Mouse (Mus musculus): ENCODE results near the gene Rbm8a. TPM values are rescaled to one million over a fixed set of nuclear protein-coding genes. Genes with fewer than 3 reads are reported as not detected.

Gene Rbm8a
- polyA plus RNA-seq (2016; fragmentation: Nextera tagmentation; extraction: Ambion mirVana) = 167 and 172 TPM in 2 replicates

- Histone ChIP-seq H3K4me1 (peaks cover 18% of the 10 kb centered on the region), H3K4me3 (peak within 1 kb of the TSS; percentile 70), H3K4me2 (replicated peaks) (peak within 1 kb of the TSS; percentile 73), H3K9ac (peak within 1 kb of the TSS; percentile 74), H3K27ac (peak within 1 kb of the TSS; percentile 77), H3K27me3 (no peaks in the 10 kb centered on the region), H3K9me3 (no peaks in the 10 kb centered on the region), H3K36me3 (peaks cover 21% of the 10 kb centered on the region)
- under 1% methylated on average over 48 of the region's 48 CpGs for WGBS
- ATAC-seq (ENCODE audit: insufficient number of reproducible peaks, insufficient read depth, low FRiP score, low TSS enrichment) = peak; percentile 92
Measured at GRCm38 (mm10) chr3:96629729-96630600, at the start of gene Rbm8a. TSS of gene Rbm8a (plus strand) at chr3:96629933.

- no peak overlapping the region for H3K4me3 ChIP-seq
- H3K4me1 ChIP-seq = peaks cover 16% of the 10 kb centered on the region
- H3K27me3 ChIP-seq = no peaks in the 10 kb centered on the region
- H3K36me3 ChIP-seq = no peaks in the 10 kb centered on the region
- no peak overlapping the region for H3K27ac ChIP-seq
- peak overlapping the region; percentile 49 for H3K4me2 ChIP-seq (replicated peaks)
- no peak for ATAC-seq (ENCODE audit: insufficient number of reproducible peaks, insufficient read depth, low FRiP score, low TSS enrichment)
- no peak overlapping the region for H3K9ac ChIP-seq
- no peaks in the 10 kb centered on the region for H3K9me3 ChIP-seq
- 52% methylated on average over 6 of the region's 6 CpGs for WGBS
Measured at GRCm38 (mm10) chr3:96581141-96581540, 48.6 kb upstream of the Rbm8a start.

DNA sequence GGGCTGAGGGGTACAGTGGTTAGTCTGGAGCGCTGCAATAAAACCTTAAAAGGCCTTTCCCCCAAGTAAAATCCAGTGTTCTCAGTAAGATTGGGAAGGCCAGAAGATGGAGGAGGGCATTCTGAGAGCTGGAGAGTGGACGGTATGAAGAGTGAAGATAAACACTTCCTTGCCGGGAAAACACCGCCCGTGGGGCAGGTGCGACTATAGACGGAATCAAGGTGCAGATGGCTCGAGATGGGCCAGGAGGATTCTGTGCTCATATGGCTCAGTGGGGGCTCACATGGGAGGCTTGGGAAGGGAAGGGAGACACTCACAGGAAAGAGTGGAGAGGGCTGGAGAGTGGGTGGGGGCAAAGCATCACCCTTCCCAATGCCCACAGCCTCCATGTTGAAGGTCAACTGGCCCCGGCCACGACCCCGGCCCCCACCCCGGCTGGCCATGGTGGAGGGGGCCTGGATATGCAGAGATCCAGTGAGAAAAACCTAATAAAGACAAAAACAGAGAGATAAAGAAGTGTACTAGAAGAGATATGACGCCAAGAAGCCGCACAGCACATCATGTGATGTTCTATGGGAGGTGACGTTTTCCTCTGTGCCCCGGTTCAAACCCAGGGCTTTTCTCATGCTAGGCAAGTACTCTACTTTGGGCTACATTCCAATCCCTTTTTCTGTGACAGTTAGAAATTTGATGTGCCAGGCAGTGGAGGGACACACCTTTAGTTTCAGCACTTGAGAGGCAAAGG, 47.8 kb upstream of the Rbm8a start:
- H3K9ac ChIP-seq = no peak overlapping the region
- no peaks in the 10 kb centered on the region for H3K36me3 ChIP-seq
- H3K27me3 ChIP-seq = no peaks in the 10 kb centered on the region
- no peak overlapping the region for H3K4me2 ChIP-seq (replicated peaks)
- WGBS = 82% methylated on average over 16 of the region's 16 CpGs
- no peaks in the 10 kb centered on the region for H3K9me3 ChIP-seq
- ATAC-seq (ENCODE audit: insufficient number of reproducible peaks, insufficient read depth, low FRiP score, low TSS enrichment) = no peak
- no peak overlapping the region for H3K4me3 ChIP-seq
- peaks cover 9% of the 10 kb centered on the region for H3K4me1 ChIP-seq
- no peak overlapping the region for H3K27ac ChIP-seq

- 90% methylated on average over 5 of the region's 5 CpGs for WGBS
- ATAC-seq (ENCODE audit: insufficient number of reproducible peaks, insufficient read depth, low FRiP score, low TSS enrichment) = no peak
- Histone ChIP-seq H3K4me3 (no peak overlapping the region), H3K27me3 (no peaks in the 10 kb centered on the region), H3K4me1 (peaks cover 4% of the 10 kb centered on the region; the same call in 1 of the 2 replicates), H3K9me3 (no peaks in the 10 kb centered on the region), H3K36me3 (no peaks in the 10 kb centered on the region), H3K9ac (no peak overlapping the region), H3K4me2 (replicated peaks) (no peak overlapping the region), H3K27ac (no peak overlapping the region)
Measured at GRCm38 (mm10) chr3:96583386-96583785, 46.3 kb upstream of the Rbm8a start.

DNA sequence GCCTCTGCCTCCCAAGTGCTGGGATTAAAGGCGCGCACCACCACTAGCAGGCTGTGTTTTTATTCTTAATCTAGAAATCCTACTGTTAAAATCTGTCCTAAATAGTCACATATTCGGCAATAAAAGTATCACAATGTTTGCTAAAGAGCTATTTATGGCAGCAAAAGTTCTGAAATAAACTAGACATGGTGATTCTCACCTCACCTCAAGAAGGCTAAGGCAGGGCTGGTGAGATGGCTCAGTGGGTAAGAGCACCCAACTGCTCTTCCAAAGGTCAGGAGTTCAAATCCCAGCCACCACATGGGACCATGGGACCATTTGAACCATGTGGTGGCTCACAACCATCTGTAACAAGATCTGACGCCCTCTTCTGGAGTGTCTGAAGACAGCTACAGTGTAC, 39.1 kb upstream of the Rbm8a start:
- no peaks in the 10 kb centered on the region for H3K9me3 ChIP-seq
- H3K27me3 ChIP-seq = peaks cover 9% of the 10 kb centered on the region
- no peak overlapping the region for H3K27ac ChIP-seq
- H3K4me3 ChIP-seq = no peak overlapping the region
- WGBS = 82% methylated on average over 4 of the region's 4 CpGs
- H3K36me3 ChIP-seq = no peaks in the 10 kb centered on the region
- no peak overlapping the region for H3K9ac ChIP-seq
- no peak for ATAC-seq (ENCODE audit: insufficient number of reproducible peaks, insufficient read depth, low FRiP score, low TSS enrichment)
- peaks cover 12% of the 10 kb centered on the region for H3K4me1 ChIP-seq
- H3K4me2 ChIP-seq (replicated peaks) = no peak overlapping the region

DNA sequence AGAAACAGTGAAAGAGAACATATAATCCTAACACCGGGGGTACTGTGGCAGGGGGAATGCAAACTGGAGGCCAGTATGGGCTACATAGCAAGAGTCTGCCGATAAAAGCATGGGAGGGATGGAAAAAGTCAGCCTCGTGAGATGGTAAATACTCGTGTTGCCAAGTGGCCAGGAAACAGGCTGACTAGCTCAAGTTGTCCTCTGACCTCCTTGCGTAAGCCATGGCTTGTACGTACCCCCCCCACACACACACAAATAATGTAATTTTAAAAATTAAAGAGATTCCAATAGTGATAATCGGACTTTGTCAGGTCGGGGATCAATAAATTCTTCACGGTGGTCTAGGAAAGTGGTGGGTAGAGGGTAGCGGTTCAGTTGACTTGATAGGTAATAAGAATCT, 36.4 kb upstream of the Rbm8a start:
- peak overlapping the region; percentile 70; the same call in 1 of the 2 replicates for H3K27ac ChIP-seq
- no peaks in the 10 kb centered on the region for H3K9me3 ChIP-seq
- no peak for ATAC-seq (ENCODE audit: insufficient number of reproducible peaks, insufficient read depth, low FRiP score, low TSS enrichment)
- H3K27me3 ChIP-seq = peaks cover 12% of the 10 kb centered on the region
- H3K4me1 ChIP-seq = peaks cover 34% of the 10 kb centered on the region
- H3K4me3 ChIP-seq = peak overlapping the region; percentile 56
- H3K4me2 ChIP-seq (replicated peaks) = peak overlapping the region; percentile 72
- no peaks in the 10 kb centered on the region for H3K36me3 ChIP-seq
- peak overlapping the region; percentile 61 for H3K9ac ChIP-seq
- under 1% methylated on average over 10 of the region's 10 CpGs for WGBS

DNA sequence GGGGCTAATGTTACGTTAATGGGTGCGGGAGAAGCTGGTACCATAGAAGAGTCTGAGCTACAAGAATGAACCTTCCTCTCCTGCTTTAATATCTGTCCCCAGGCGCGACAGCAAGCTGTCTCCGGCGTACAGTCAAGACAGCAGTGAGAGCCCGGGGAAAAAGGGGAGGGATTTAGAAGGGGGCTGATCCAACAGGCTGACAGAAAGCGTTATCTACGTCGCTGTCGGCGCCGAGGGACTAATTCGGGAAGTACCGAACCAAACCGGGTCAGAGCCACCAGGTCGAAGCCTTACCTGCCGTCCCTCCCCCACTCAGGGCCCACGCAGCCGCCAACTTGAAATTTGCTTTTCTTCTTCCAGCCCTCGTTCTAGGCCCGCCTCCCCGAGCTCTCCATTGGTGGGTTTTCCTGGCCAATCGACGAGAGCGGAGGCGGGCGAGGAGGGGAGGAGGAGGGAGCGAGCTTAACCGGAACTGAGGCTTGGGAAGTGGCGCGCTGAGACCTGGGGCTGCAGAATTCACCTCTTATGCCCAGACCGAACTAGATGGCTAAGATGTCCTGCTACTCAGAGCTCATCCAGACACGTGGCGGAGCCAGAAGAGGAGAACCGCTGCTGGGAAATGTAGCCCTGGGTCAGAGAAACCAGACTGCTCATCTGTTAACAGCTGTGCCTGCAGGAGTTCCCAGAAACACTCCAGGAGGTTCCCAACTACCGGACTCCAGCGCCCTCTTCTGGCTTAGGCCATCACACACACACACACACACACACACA, 35.8 kb upstream of the Rbm8a start, which contains the start of gene Polr3gl:
Polr3gl (minus strand) TSS at position 392 of the 771 bp plus-strand sequence.
- H3K27me3 ChIP-seq = peaks cover 12% of the 10 kb centered on the region
- ATAC-seq (ENCODE audit: insufficient number of reproducible peaks, insufficient read depth, low FRiP score, low TSS enrichment) = peak; percentile 78
- H3K4me2 ChIP-seq (replicated peaks) = peak within 1 kb of the TSS; percentile 72
- under 1% methylated on average over 37 of the region's 38 CpGs for WGBS
- H3K4me3 ChIP-seq = peak within 1 kb of the TSS; percentile 56
- peak within 1 kb of the TSS; percentile 70 for H3K27ac ChIP-seq
- no peaks in the 10 kb centered on the region for H3K9me3 ChIP-seq
- peak within 1 kb of the TSS; percentile 61 for H3K9ac ChIP-seq
- peaks cover 38% of the 10 kb centered on the region for H3K4me1 ChIP-seq
- H3K36me3 ChIP-seq = no peaks in the 10 kb centered on the region

GRCm38 (mm10) chr3:96594851-96595250, 34.9 kb upstream of the Rbm8a start:
- Histone ChIP-seq H3K4me3 (no peak overlapping the region), H3K27me3 (peaks cover 17% of the 10 kb centered on the region), H3K27ac (no peak overlapping the region), H3K4me1 (peaks cover 40% of the 10 kb centered on the region), H3K9ac (no peak overlapping the region), H3K9me3 (no peaks in the 10 kb centered on the region), H3K36me3 (no peaks in the 10 kb centered on the region), H3K4me2 (replicated peaks) (no peak overlapping the region)
- ATAC-seq (ENCODE audit: insufficient number of reproducible peaks, insufficient read depth, low FRiP score, low TSS enrichment) = no peak
- 74% methylated on average over 5 of the region's 5 CpGs for WGBS

DNA sequence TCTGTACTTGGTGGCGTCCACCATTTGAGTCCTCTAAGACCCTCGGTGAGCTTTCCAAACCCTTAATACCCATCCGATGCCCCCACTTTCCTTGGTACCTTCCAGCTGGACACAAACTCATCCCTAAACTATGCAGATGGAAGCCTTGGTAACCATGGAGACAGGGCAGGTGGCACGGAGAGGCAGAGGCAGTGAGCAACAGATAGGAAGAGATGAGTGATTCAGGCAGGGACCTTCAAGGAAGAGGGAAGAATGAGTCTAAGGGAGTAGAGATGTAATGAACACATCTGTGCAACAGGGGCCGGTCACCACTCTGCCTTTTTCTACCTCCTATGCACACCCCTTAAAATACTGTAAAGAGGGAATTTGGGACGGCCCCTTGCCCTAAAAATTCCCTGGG, 34.1 kb upstream of the Rbm8a start:
- H3K9ac ChIP-seq = no peak overlapping the region; the same call in 1 of the 2 replicates
- H3K4me3 ChIP-seq = 0 out of 2 replicates have a peak overlapping the region, but pooled peaks have one; percentile 47
- 24% methylated on average over 6 of the region's 6 CpGs for WGBS
- H3K27ac ChIP-seq = no peak overlapping the region
- H3K4me2 ChIP-seq (replicated peaks) = peak overlapping the region; percentile 96
- H3K4me1 ChIP-seq = peaks cover 47% of the 10 kb centered on the region
- no peaks in the 10 kb centered on the region for H3K9me3 ChIP-seq
- no peak for ATAC-seq (ENCODE audit: insufficient number of reproducible peaks, insufficient read depth, low FRiP score, low TSS enrichment)
- H3K36me3 ChIP-seq = no peaks in the 10 kb centered on the region
- peaks cover 17% of the 10 kb centered on the region for H3K27me3 ChIP-seq

- H3K9ac ChIP-seq = peak within 1 kb of the TSS; percentile 63
- H3K4me2 ChIP-seq (replicated peaks) = peak within 1 kb of the TSS; percentile 96
- H3K4me3 ChIP-seq = peak within 1 kb of the TSS; percentile 47
- H3K36me3 ChIP-seq = no peaks in the 10 kb centered on the region
- H3K4me1 ChIP-seq = peaks cover 47% of the 10 kb centered on the region
- H3K27ac ChIP-seq = peak within 1 kb of the TSS; percentile 64; the same call in 1 of the 2 replicates
- H3K9me3 ChIP-seq = no peaks in the 10 kb centered on the region
- peaks cover 17% of the 10 kb centered on the region for H3K27me3 ChIP-seq
- WGBS = under 1% methylated on average over 23 of the region's 23 CpGs
- ATAC-seq (ENCODE audit: insufficient number of reproducible peaks, insufficient read depth, low FRiP score, low TSS enrichment) = no peak
Measured at GRCm38 (mm10) chr3:96596228-96596707, 33.5 kb upstream of the Rbm8a start, which contains the start of gene Ankrd34a. TSS of gene Ankrd34a (plus strand) at chr3:96596636.

DNA sequence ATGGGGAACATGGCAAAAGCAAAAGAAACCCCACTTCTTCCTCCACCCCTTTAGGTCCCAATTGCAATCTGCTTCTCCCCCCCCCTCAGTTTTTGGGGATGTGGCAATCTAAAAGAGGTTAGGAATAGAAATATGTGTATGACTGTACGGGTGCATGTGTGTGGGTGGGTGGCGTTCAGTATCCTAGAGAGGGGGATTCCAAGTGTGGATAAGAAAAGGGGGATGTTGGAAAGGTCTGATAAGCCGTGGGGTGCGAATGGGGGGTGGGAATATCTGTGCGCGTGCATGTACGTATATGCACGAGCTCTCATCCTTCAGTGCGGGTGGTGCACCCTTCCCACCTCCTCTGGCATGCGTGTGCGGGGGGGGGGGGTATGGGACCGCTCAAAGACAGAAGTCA, 32.9 kb upstream of the Rbm8a start:
- Histone ChIP-seq H3K36me3 (no peaks in the 10 kb centered on the region), H3K4me1 (peaks cover 47% of the 10 kb centered on the region), H3K9ac (peak overlapping the region; percentile 63), H3K27me3 (peaks cover 17% of the 10 kb centered on the region), H3K4me2 (replicated peaks) (peak overlapping the region; percentile 96), H3K9me3 (no peaks in the 10 kb centered on the region), H3K27ac (no peak overlapping the region), H3K4me3 (peak overlapping the region; percentile 47)
- no peak for ATAC-seq (ENCODE audit: insufficient number of reproducible peaks, insufficient read depth, low FRiP score, low TSS enrichment)
- WGBS = 8% methylated on average over 9 of the region's 12 CpGs
